Mouse (Mus musculus): ENCODE measurements around the gene Omg.

Omg gene

GRCm38 (mm10) chr11:79515798-79516197 is 11.9 kb upstream of the Omg start:
- DNase-seq (ENCODE audit: low read depth), result no peak

- no peak for DNase-seq (ENCODE audit: low read depth)
Measured at GRCm38 (mm10) chr11:79515331-79515730, 11.4 kb upstream of the Omg start.

GRCm38 (mm10) chr11:79511970-79512369 is 8.1 kb upstream of the Omg start:
- DNase-seq (ENCODE audit: low read depth), result no peak

GRCm38 (mm10) chr11:79504506-79504905 is 622 bp upstream of the Omg start:
- DNase-seq (ENCODE audit: low read depth), result no peak

- no peak for DNase-seq (ENCODE audit: low read depth)
Measured at GRCm38 (mm10) chr11:79502917-79503316, 967 bp downstream of the Omg start.

GRCm38 (mm10) chr11:79494976-79495800 is 8.7 kb downstream of the Omg start:
- no peak for DNase-seq (ENCODE audit: low read depth)

- no peak for DNase-seq (ENCODE audit: low read depth)
Measured at GRCm38 (mm10) chr11:79484721-79485120, 19.2 kb downstream of the Omg start.

GRCm38 (mm10) chr11:79483876-79484528 is 19.9 kb downstream of the Omg start:
- no peak for DNase-seq (ENCODE audit: low read depth)

- no peak for DNase-seq (ENCODE audit: low read depth)
Measured at GRCm38 (mm10) chr11:79483392-79483791, 20.5 kb downstream of the Omg start.

GRCm38 (mm10) chr11:79468097-79468496 is 35.8 kb downstream of the Omg start:
- DNase-seq (ENCODE audit: low read depth), result no peak

GRCm38 (mm10) chr11:79460756-79461450 is 43.0 kb downstream of the Omg start:
- peak; percentile 61 for DNase-seq (ENCODE audit: low read depth)

- DNase-seq (ENCODE audit: low read depth), result no peak
Measured at GRCm38 (mm10) chr11:79459846-79460245, 44.0 kb downstream of the Omg start.

- DNase-seq (ENCODE audit: low read depth), result no peak
Measured at GRCm38 (mm10) chr11:79457928-79458327, 46.0 kb downstream of the Omg start.

GRCm38 (mm10) chr11:79452966-79453365 is 50.9 kb downstream of the Omg start:
- no peak for DNase-seq (ENCODE audit: low read depth)
